Mouse (Mus musculus) myocyte (in vitro differentiated cells): ENCODE measurements at regions not wholly inside any gene's neighbourhood (a gene's known extent, or its start where the extent isn't known, plus 50 kb on each side); places are given as distances from the start of the nearest gene placed in this dataset.

Experiments used
- H3K27me3 ChIP-seq: one replicate; pipeline ENCODE4 v1.6.1; 2011; ENCODE audit not compliant: control insufficient read depth, insufficient read depth, insufficient read length
- H3K36me3 ChIP-seq: one replicate; pipeline ENCODE4 v1.6.1; 2011; ENCODE audit not compliant: control insufficient read depth, insufficient read depth
- H3K4me2 ChIP-seq: one replicate; pipeline ENCODE4 v1.6.1; 2011; ENCODE audit warnings: low read depth, control low read depth
- H3K4me3 ChIP-seq: one replicate; pipeline ENCODE4 v1.5.1; 2011; ENCODE audit warnings: mild to moderate bottlenecking, control low read depth, moderate library complexity
- H3K79me2 ChIP-seq: one replicate; pipeline ENCODE4 v1.6.1; 2011; ENCODE audit not compliant: control insufficient read depth, insufficient read depth
- H3ac ChIP-seq: one replicate; pipeline ENCODE4 v1.6.1; 2011; ENCODE audit not compliant: control insufficient read depth, insufficient read length
- CEBPB ChIP-seq: IDR thresholded peaks from 2 replicates; pipeline ENCODE4 v1.6.1; 2011; ENCODE audit warnings: mild to moderate bottlenecking, moderate library complexity; ENCODE audit not compliant: poor library complexity, insufficient read depth, severe bottlenecking
- E2F4 ChIP-seq: IDR thresholded peaks from one replicate; pipeline ENCODE4 v1.6.1; 2011; ENCODE audit warnings: mild to moderate bottlenecking, control low read depth, moderate library complexity; ENCODE audit not compliant: insufficient read depth
- MAX ChIP-seq: IDR thresholded peaks from one replicate; pipeline ENCODE4 v1.6.1; 2011; ENCODE audit warnings: low read depth, mild to moderate bottlenecking, control low read depth
- MYOD1 ChIP-seq, 3 experiments: IDR thresholded peaks; one replicate each; pipeline ENCODE4 v1.6.1; 2011; ENCODE audit warnings: control low read depth in 2 of 3, low read depth in 2 of 3, mild to moderate bottlenecking in 2 of 3, moderate library complexity in 1 of 3; ENCODE audit not compliant: insufficient read length in 2 of 3, control insufficient read depth in 1 of 3
- MYOG ChIP-seq, 3 experiments: IDR thresholded peaks; one replicate each; pipeline ENCODE4 v1.6.1; 2011; ENCODE audit warnings: control low read depth in 2 of 3, low read depth in 2 of 3, mild to moderate bottlenecking in 2 of 3; ENCODE audit not compliant: insufficient read length in 2 of 3, control insufficient read depth in 1 of 3, insufficient read depth in 1 of 3
- POLR2A ChIP-seq: IDR thresholded peaks from one replicate; pipeline ENCODE4 v1.6.1; 2011; ENCODE audit warnings: low read depth, mild to moderate bottlenecking, control low read depth, moderate library complexity; ENCODE audit not compliant: insufficient read length
- POLR2AphosphoS2 ChIP-seq: IDR thresholded peaks from one replicate; pipeline ENCODE4 v1.6.1; 2011; ENCODE audit warnings: low read depth, control low read depth; ENCODE audit not compliant: insufficient read length
- REST ChIP-seq: IDR thresholded peaks from one replicate; pipeline ENCODE4 v1.6.1; 2011; ENCODE audit warnings: mild to moderate bottlenecking, control low read depth, moderate library complexity; ENCODE audit not compliant: insufficient read depth, insufficient read length
- SRF ChIP-seq: IDR thresholded peaks from one replicate; pipeline ENCODE4 v1.6.1; 2011; ENCODE audit warnings: low read depth; ENCODE audit not compliant: control insufficient read depth, insufficient read length
- TCF12 ChIP-seq: IDR thresholded peaks from one replicate; pipeline ENCODE4 v1.6.1; 2011; ENCODE audit warnings: mild to moderate bottlenecking, control low read depth; ENCODE audit not compliant: poor library complexity, insufficient read depth, severe bottlenecking
- TCF3 ChIP-seq: IDR thresholded peaks from one replicate; pipeline ENCODE4 v1.6.1; 2011; ENCODE audit warnings: low read depth, control low read depth; ENCODE audit not compliant: insufficient read length
- USF1 ChIP-seq: IDR thresholded peaks from one replicate; pipeline ENCODE4 v1.6.1; 2011; ENCODE audit warnings: low read depth, mild to moderate bottlenecking, control low read depth, moderate library complexity

DNA sequence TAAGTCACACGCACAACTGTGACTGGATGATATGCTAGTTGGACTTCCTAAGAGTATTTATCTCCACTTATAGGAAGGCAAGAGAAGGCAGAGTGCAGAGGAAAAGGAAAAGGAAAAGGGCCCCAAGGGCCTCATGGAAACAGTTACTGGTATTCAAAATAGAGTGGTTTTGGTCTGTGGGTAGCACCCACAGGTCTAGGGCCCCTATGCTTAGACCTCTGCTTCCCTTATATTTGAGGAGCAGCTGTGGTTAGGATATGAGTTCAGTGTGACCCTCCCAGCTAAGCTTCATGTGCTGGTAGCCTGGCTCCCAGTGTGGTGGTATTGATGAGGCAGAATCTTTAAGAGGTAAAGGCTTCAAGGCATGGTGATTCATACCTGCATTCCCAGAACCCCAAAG, 163.3 kb upstream of the Gm9833 start:
- no peaks in the 10 kb centered on the region for H3K36me3 ChIP-seq
- H3K4me2 ChIP-seq = no peak overlapping the region
- H3ac ChIP-seq = no peak overlapping the region
- TF ChIP-seq POLR2AphosphoS2 = no peak
- no peak for TF ChIP-seq CEBPB
- no peak for TF ChIP-seq E2F4
- no peaks in the 10 kb centered on the region for H3K27me3 ChIP-seq
- H3K79me2 ChIP-seq = no peaks in the 10 kb centered on the region
- H3K4me3 ChIP-seq = no peak overlapping the region

DNA sequence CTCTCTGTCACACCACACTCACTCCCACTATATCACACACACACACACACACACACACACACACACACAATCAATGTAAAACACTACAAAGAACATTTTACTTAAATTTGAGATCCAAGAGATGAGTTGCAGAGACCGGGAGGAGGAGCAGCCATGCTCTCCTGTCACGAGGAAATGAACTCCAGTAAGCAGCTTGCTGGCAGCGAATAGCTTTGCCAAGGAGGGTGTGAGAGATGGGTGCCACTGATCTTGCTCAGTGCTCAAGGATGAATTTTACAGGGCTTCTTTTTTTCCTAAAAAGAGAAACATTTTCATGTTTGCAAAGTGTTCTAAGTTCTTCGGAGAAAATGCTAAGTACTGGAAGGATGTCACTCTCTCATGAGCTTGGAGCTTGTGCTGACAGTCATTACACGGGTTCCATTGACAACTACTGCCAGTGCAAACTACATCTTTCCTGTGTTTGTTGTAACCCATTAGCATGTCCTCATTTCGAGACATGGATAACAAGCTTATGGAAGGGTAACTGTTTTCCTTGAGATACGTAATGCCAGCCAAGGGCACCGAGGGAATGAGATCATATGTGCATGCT, 151.0 kb upstream of the Gm9833 start:
- no peak overlapping the region for H3K4me2 ChIP-seq
- no peaks in the 10 kb centered on the region for H3K36me3 ChIP-seq
- H3ac ChIP-seq = no peak overlapping the region
- TF ChIP-seq REST (no peak), TCF3 (no peak), MYOG (IDR thresholded peaks at IDR 0.05; ENCODE audit: control insufficient read depth in 1 of 3, insufficient read depth in 1 of 3, insufficient read length in 2 of 3, low read depth in 2 of 3) (no peak), POLR2AphosphoS2 (no peak), MAX (no peak)
- H3K79me2 ChIP-seq = no peaks in the 10 kb centered on the region
- no peak overlapping the region for H3K4me3 ChIP-seq
- no peaks in the 10 kb centered on the region for H3K27me3 ChIP-seq

DNA sequence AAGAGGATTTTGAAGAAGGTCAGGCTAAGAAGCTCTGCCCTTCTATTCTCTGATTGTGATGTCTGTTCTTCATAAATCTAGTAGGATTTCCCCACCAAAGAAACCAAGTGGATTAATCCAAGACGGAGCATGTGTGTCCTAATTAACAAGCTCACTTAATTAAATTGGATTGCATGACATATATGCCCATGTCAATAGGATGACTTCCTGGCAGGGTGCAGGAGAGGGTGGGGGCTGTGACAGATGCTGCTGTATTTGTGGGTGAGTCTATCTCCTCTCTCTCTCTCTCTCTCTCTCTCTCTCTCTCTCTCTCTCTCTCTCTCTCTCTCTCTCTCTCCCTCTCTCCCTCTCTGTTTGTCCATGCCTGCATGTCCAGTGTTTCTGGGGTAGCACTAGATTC, 149.3 kb upstream of the Gm9833 start:
- H3K4me3 ChIP-seq = no peak overlapping the region
- H3ac ChIP-seq = no peak overlapping the region
- TF ChIP-seq TCF3 (no peak), REST (no peak), E2F4 (no peak)
- no peaks in the 10 kb centered on the region for H3K27me3 ChIP-seq
- no peaks in the 10 kb centered on the region for H3K36me3 ChIP-seq
- H3K4me2 ChIP-seq = no peak overlapping the region
- H3K79me2 ChIP-seq = no peaks in the 10 kb centered on the region

DNA sequence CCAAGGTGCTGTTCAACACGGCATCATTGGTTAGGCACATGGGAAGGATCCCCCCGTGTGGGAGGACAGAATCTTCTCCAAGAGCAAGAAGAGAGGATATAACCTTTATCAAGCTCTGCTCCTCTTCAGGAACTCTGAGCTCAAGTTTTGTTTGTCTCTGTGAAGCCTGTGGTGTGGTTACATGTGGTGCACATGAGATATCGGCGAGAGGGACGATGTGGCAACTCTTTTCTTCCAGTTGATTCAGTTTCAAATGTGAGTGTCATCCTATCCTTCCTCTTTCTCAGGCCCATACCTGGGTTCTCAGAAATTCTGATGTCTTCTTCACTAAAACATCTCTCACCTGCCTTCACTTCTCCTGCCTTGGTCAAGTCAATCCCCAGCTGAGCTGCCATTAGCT, 145.3 kb upstream of the Gm9833 start:
- Histone ChIP-seq H3ac (no peak overlapping the region), H3K79me2 (no peaks in the 10 kb centered on the region), H3K36me3 (no peaks in the 10 kb centered on the region), H3K4me2 (no peak overlapping the region), H3K27me3 (no peaks in the 10 kb centered on the region), H3K4me3 (no peak overlapping the region)
- TF ChIP-seq E2F4 (no peak), TCF12 (no peak), USF1 (no peak), POLR2A (no peak), MYOG (IDR thresholded peaks at IDR 0.05; ENCODE audit: control insufficient read depth in 1 of 3, insufficient read depth in 1 of 3, insufficient read length in 2 of 3, low read depth in 2 of 3) (no peak), TCF3 (no peak), MAX (no peak)

DNA sequence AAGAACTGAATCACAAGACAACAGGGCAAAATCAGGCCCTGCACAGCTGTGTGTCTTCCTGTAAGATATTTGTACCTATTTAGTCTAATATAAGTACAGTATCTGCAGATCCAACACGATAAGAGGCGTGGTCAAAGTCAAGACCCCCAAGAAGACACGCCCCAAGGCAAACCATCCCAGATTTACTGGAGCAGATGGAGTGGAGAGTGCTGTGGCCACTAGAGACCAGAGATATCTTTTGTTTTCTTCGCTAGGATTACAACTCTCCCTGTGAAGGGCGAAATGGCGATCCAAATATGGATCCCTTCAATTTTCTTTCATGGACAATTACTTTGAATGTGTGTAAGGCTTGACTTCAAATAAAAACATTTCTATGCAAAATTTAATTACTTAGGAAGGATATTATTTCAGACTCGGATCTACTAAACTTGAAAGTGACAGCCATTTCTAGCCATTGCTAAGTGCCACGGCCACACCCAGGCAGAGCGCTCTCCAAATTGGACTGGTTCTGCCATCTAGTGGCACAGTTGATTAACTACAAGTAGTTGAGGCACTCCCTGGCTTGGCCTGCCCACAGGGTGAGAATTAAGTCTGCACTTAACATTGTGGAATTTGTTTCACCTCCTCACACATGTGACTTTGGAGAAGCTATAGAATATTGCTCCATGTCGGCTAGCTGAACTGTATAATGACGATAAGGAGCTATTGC, 140.4 kb upstream of the Gm9833 start:
- no peak overlapping the region for H3ac ChIP-seq
- TF ChIP-seq REST = no peak
- TF ChIP-seq POLR2AphosphoS2 = no peak
- TF ChIP-seq CEBPB = no peak
- TF ChIP-seq E2F4 = no peak
- TF ChIP-seq POLR2A = no peak
- TF ChIP-seq SRF = no peak
- no peak for TF ChIP-seq MYOD1 (IDR thresholded peaks at IDR 0.05; ENCODE audit: control insufficient read depth in 1 of 3, insufficient read length in 2 of 3, low read depth in 2 of 3)
- no peak for TF ChIP-seq TCF12
- no peak for TF ChIP-seq USF1
- TF ChIP-seq MYOG (IDR thresholded peaks at IDR 0.05; ENCODE audit: control insufficient read depth in 1 of 3, insufficient read depth in 1 of 3, insufficient read length in 2 of 3, low read depth in 2 of 3) = no peak
- TF ChIP-seq MAX = no peak
- no peaks in the 10 kb centered on the region for H3K27me3 ChIP-seq
- H3K79me2 ChIP-seq = no peaks in the 10 kb centered on the region
- H3K36me3 ChIP-seq = no peaks in the 10 kb centered on the region
- peak overlapping the region; percentile 39 for H3K4me2 ChIP-seq
- no peak overlapping the region for H3K4me3 ChIP-seq

DNA sequence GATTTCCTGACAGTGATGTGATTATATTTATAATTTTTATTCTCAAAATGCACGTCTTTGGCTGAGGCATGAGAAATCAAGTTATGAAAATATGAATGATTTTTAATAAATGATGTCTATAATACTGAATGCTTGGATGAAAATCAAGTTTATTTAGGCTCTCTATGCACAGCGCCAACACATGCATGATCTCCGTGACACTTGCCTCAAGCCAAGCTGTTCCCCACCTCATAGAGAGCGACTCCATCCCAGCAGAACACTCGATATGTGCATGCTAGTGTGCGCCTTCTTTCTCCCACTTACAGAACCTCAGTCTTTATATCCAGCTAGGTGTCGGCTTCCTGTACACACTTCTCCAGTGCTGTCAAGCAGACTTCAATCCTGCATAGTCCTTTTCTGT, 139.8 kb upstream of the Gm9833 start:
- no peak overlapping the region for H3K4me2 ChIP-seq
- H3K4me3 ChIP-seq = no peak overlapping the region
- no peak for TF ChIP-seq MAX
- TF ChIP-seq SRF = no peak
- no peak for TF ChIP-seq E2F4
- TF ChIP-seq TCF3 = no peak
- TF ChIP-seq REST = no peak
- TF ChIP-seq POLR2A = no peak
- no peak for TF ChIP-seq MYOG (IDR thresholded peaks at IDR 0.05; ENCODE audit: control insufficient read depth in 1 of 3, insufficient read depth in 1 of 3, insufficient read length in 2 of 3, low read depth in 2 of 3)
- TF ChIP-seq CEBPB = no peak
- TF ChIP-seq MYOD1 (IDR thresholded peaks at IDR 0.05; ENCODE audit: control insufficient read depth in 1 of 3, insufficient read length in 2 of 3, low read depth in 2 of 3) = no peak
- no peak for TF ChIP-seq TCF12
- TF ChIP-seq POLR2AphosphoS2 = no peak
- TF ChIP-seq USF1 = no peak
- no peaks in the 10 kb centered on the region for H3K79me2 ChIP-seq
- no peaks in the 10 kb centered on the region for H3K36me3 ChIP-seq
- H3K27me3 ChIP-seq = no peaks in the 10 kb centered on the region
- no peak overlapping the region for H3ac ChIP-seq
